Mouse (Mus musculus) hindbrain, embryonic 15.5 days (tissue): ENCODE results near the gene Gm10840. TPM values are rescaled to one million over a fixed set of nuclear protein-coding genes. Genes with fewer than 3 reads are reported as not detected.

Experiments used
- polyA plus RNA-seq: library from polyadenylated mRNA; unstranded; fragments of >200 nt; fragmentation: Nextera tagmentation; extraction: Ambion mirVana; gene quantifications from 2 replicates; pipeline ENCODE4 v1.2.1, GENCODE M21; 2015

Gm10840 gene
- polyA plus RNA-seq, 1 experiment from 2014 or later, result 0.65 TPM

Other genes with a start within 250 kb of the Gm10840 start
- gene Cyb561, start 207.5 kb upstream of the Gm10840 start, polyA plus RNA-seq, result 54.9 and 58.4 TPM in 2 replicates
- gene Ace, start 192.9 kb upstream of the Gm10840 start, polyA plus RNA-seq, result 6.1 and 8.0 TPM in 2 replicates
- not detected in 2 replicates for gene Ace3, start 166.2 kb upstream of the Gm10840 start, polyA plus RNA-seq
- 2.2 and 2.5 TPM in 2 replicates for gene Kcnh6, start 152.7 kb upstream of the Gm10840 start, polyA plus RNA-seq
- 154 and 158 TPM in 2 replicates for gene Dcaf7, start 124.0 kb upstream of the Gm10840 start, polyA plus RNA-seq
- 7.1 and 7.6 TPM in 2 replicates for gene Taco1, start 94.8 kb upstream of the Gm10840 start, polyA plus RNA-seq
- gene Map3k3, start 76.2 kb upstream of the Gm10840 start, polyA plus RNA-seq, result 13.2 and 14.1 TPM in 2 replicates
- gene Limd2, start within 50 bp of the Gm10840 start, polyA plus RNA-seq, result 162 and 167 TPM in 2 replicates
- gene Strada, start 41.3 kb downstream of the Gm10840 start, polyA plus RNA-seq, result 27.9 and 28.7 TPM in 2 replicates
- gene Ccdc47, start 55.5 kb downstream of the Gm10840 start, polyA plus RNA-seq, result 94.5 and 101 TPM in 2 replicates
- 77.9 and 81.9 TPM in 2 replicates for gene Ddx42, start 56.1 kb downstream of the Gm10840 start, polyA plus RNA-seq
- gene Ftsj3, start 95.2 kb downstream of the Gm10840 start, polyA plus RNA-seq, result 35.4 and 36.0 TPM in 2 replicates
- gene Psmc5, start 95.3 kb downstream of the Gm10840 start, polyA plus RNA-seq, result 299 and 305 TPM in 2 replicates
- 11.6 and 13.3 TPM in 2 replicates for gene Smarcd2, start 112.1 kb downstream of the Gm10840 start, polyA plus RNA-seq
- 0.14 and 0.18 TPM in 2 replicates for gene Tcam1, start 115.8 kb downstream of the Gm10840 start, polyA plus RNA-seq
- gene Gh, start 141.0 kb downstream of the Gm10840 start, polyA plus RNA-seq, result not detected in 2 replicates
- 1.2 and 1.4 TPM in 2 replicates for gene Cd79b, start 153.9 kb downstream of the Gm10840 start, polyA plus RNA-seq
- gene Scn4a, start 192.4 kb downstream of the Gm10840 start, polyA plus RNA-seq, result not detected in 2 replicates
- gene Prr29, start 204.6 kb downstream of the Gm10840 start, polyA plus RNA-seq, result not detected in 2 replicates
- gene Icam2, start 227.2 kb downstream of the Gm10840 start, polyA plus RNA-seq, result 13.0 and 17.2 TPM in 2 replicates